Mouse (Mus musculus) midbrain, embryonic 11.5 days (tissue): Measurements from ENCODE around the gene Ctrb1. TPM values are rescaled to one million over a fixed set of nuclear protein-coding genes. Genes with fewer than 3 reads are reported as not detected.

Experiments
- ATAC-seq: fragments of 200-750 bp; cut with Nextera tagmentation; 2 replicates; pipeline ENCODE4 v1.8.0; 2017; ENCODE audit warnings: moderate TSS enrichment, moderate library complexity; ENCODE audit not compliant: low FRiP score
- DNase-seq: peaks from one replicate; pipeline ENCODE4 v3.0.0; 2015; ENCODE audit warnings: low spot score; ENCODE audit errors: missing footprints
- H3K27ac ChIP-seq: fragments of 300-500 bp; sonication (generic); 2 replicates; pipeline ENCODE4 v1.5.1; 2014; ENCODE audit warnings: low read depth, low read length
- H3K27me3 ChIP-seq: fragments of 300-500 bp; sonication (generic); 2 replicates; pipeline ENCODE4 v1.6.1; 2014; ENCODE audit warnings: mild to moderate bottlenecking, low read length, moderate library complexity, mixed read lengths; ENCODE audit not compliant: control insufficient read depth, insufficient read depth
- H3K36me3 ChIP-seq: fragments of 300-500 bp; sonication (generic); 2 replicates; pipeline ENCODE4 v1.6.1; 2014; ENCODE audit warnings: mild to moderate bottlenecking, low read length, moderate library complexity, mixed read lengths; ENCODE audit not compliant: control insufficient read depth, insufficient read depth
- H3K4me1 ChIP-seq: fragments of 300-500 bp; sonication (generic); 2 replicates; pipeline ENCODE4 v1.6.1; 2014; ENCODE audit warnings: low read length; ENCODE audit not compliant: control insufficient read depth, insufficient read depth
- H3K4me2 ChIP-seq: fragments of 300-500 bp; sonication (generic); 2 replicates; pipeline ENCODE4 v1.6.1; 2014; ENCODE audit warnings: mild to moderate bottlenecking, moderate library complexity
- H3K4me3 ChIP-seq: fragments of 300-500 bp; sonication (generic); 2 replicates; pipeline ENCODE4 v1.5.1; 2014; ENCODE audit warnings: low read depth, low read length
- H3K9ac ChIP-seq: fragments of 300-500 bp; sonication (generic); 2 replicates; pipeline ENCODE4 v1.6.1; 2014; ENCODE audit warnings: low read length
- H3K9me3 ChIP-seq: fragments of 300-500 bp; sonication (generic); 2 replicates; pipeline ENCODE4 v1.6.1; 2016; ENCODE audit warnings: low read length; ENCODE audit not compliant: control insufficient read depth
- WGBS: fragments of 180-500 bp; shearing (Covaris S2); extraction: QIAGEN DNeasy Blood & Tissue Kit; methylation state at CpG from one replicate; pipeline ENCODE4 v1.1.7; 2014; 5-methylcytosine and 5-hydroxymethylcytosine counted together
- polyA plus RNA-seq: library from polyadenylated mRNA; unstranded; fragments of >200 nt; fragmentation: Nextera tagmentation; extraction: Ambion mirVana; gene quantifications from 2 replicates; pipeline ENCODE4 v1.2.1, GENCODE M21; 2014

The Ctrb1 gene
- polyA plus RNA-seq, 1 experiment from 2014 or later, result not detected

- no peaks in the 10 kb centered on the region for H3K4me1 ChIP-seq
- DNase-seq, result peak; percentile 91
- ATAC-seq, result no peak
- no peak overlapping the region for H3K4me3 ChIP-seq
- no peaks in the 10 kb centered on the region for H3K36me3 ChIP-seq
- no peak overlapping the region for H3K27ac ChIP-seq
- no peak overlapping the region for H3K9ac ChIP-seq
- H3K9me3 ChIP-seq, result no peaks in the 10 kb centered on the region
- H3K4me2 ChIP-seq, result no peak overlapping the region
- WGBS, result 41% methylated on average over 17 of the region's 17 CpGs
- no peaks in the 10 kb centered on the region for H3K27me3 ChIP-seq
Measured at GRCm38 (mm10) chr8:111680423-111681028, 10.3 kb downstream of the Ctrb1 start.

GRCm38 (mm10) chr8:111678848-111679247, 12.0 kb downstream of the Ctrb1 start:
- DNase-seq (no peak), ATAC-seq (no peak)
- Histone ChIP-seq H3K4me2 (no peak overlapping the region), H3K9ac (no peak overlapping the region), H3K4me3 (no peak overlapping the region), H3K4me1 (no peaks in the 10 kb centered on the region), H3K27ac (no peak overlapping the region), H3K27me3 (no peaks in the 10 kb centered on the region), H3K36me3 (no peaks in the 10 kb centered on the region), H3K9me3 (no peaks in the 10 kb centered on the region)
- WGBS, result 90% methylated on average over 7 of the region's 7 CpGs

GRCm38 (mm10) chr8:111678111-111678510, 12.7 kb downstream of the Ctrb1 start:
- no peak overlapping the region for H3K9ac ChIP-seq
- H3K9me3 ChIP-seq, result no peaks in the 10 kb centered on the region
- H3K4me3 ChIP-seq, result no peak overlapping the region
- ATAC-seq (no peak), DNase-seq (peak; percentile 95)
- H3K4me1 ChIP-seq, result no peaks in the 10 kb centered on the region
- no peaks in the 10 kb centered on the region for H3K27me3 ChIP-seq
- H3K27ac ChIP-seq, result no peak overlapping the region
- 30% methylated on average over 3 of the region's 3 CpGs for WGBS
- no peak overlapping the region for H3K4me2 ChIP-seq
- H3K36me3 ChIP-seq, result no peaks in the 10 kb centered on the region

GRCm38 (mm10) chr8:111676237-111676636, 14.6 kb downstream of the Ctrb1 start:
- Histone ChIP-seq H3K9ac (no peak overlapping the region), H3K9me3 (no peaks in the 10 kb centered on the region), H3K4me3 (no peak overlapping the region), H3K4me1 (no peaks in the 10 kb centered on the region), H3K27me3 (no peaks in the 10 kb centered on the region), H3K36me3 (0 out of 2 replicates have a peak, but pooled peaks cover under 1% of the 10 kb centered on the region), H3K4me2 (no peak overlapping the region), H3K27ac (no peak overlapping the region)
- WGBS, result 80% methylated on average over 8 of the region's 8 CpGs
- peak; percentile 75 for DNase-seq
- ATAC-seq, result no peak

- peaks cover 25% of the 10 kb centered on the region for H3K36me3 ChIP-seq
- DNase-seq (peak; percentile 65), ATAC-seq (no peak)
- no peaks in the 10 kb centered on the region for H3K9me3 ChIP-seq
- WGBS, result 91% methylated on average over 2 of the region's 2 CpGs
- no peak overlapping the region for H3K9ac ChIP-seq
- no peak overlapping the region for H3K27ac ChIP-seq
- H3K4me1 ChIP-seq, result no peaks in the 10 kb centered on the region
- no peak overlapping the region for H3K4me2 ChIP-seq
- H3K27me3 ChIP-seq, result no peaks in the 10 kb centered on the region
- H3K4me3 ChIP-seq, result no peak overlapping the region
Measured at GRCm38 (mm10) chr8:111666751-111667150, 24.1 kb downstream of the Ctrb1 start.

- DNase-seq (peak; percentile 91), ATAC-seq (0 out of 2 replicates have a peak, but pooled peaks have one; percentile 40)
- WGBS, result 94% methylated on average over 3 of the region's 3 CpGs
- no peak overlapping the region for H3K4me3 ChIP-seq
- peaks cover under 1% of the 10 kb centered on the region for H3K36me3 ChIP-seq
- H3K27ac ChIP-seq, result no peak overlapping the region
- no peak overlapping the region for H3K4me2 ChIP-seq
- H3K27me3 ChIP-seq, result no peaks in the 10 kb centered on the region
- H3K9me3 ChIP-seq, result no peaks in the 10 kb centered on the region
- H3K9ac ChIP-seq, result no peak overlapping the region
- no peaks in the 10 kb centered on the region for H3K4me1 ChIP-seq
Measured at GRCm38 (mm10) chr8:111662473-111662872, 28.3 kb downstream of the Ctrb1 start.

- H3K4me2 ChIP-seq, result no peak overlapping the region
- no peaks in the 10 kb centered on the region for H3K9me3 ChIP-seq
- 91% methylated on average over 6 of the region's 6 CpGs for WGBS
- ATAC-seq, result no peak
- no peak overlapping the region for H3K9ac ChIP-seq
- H3K27ac ChIP-seq, result no peak overlapping the region
- H3K4me1 ChIP-seq, result no peaks in the 10 kb centered on the region
- H3K4me3 ChIP-seq, result no peak overlapping the region
- no peaks in the 10 kb centered on the region for H3K27me3 ChIP-seq
- no peaks in the 10 kb centered on the region for H3K36me3 ChIP-seq
- DNase-seq, result no peak
Measured at GRCm38 (mm10) chr8:111658819-111659423, 31.9 kb downstream of the Ctrb1 start.

- Histone ChIP-seq H3K36me3 (no peaks in the 10 kb centered on the region), H3K27me3 (no peaks in the 10 kb centered on the region), H3K4me2 (no peak overlapping the region), H3K27ac (no peak overlapping the region), H3K9me3 (no peaks in the 10 kb centered on the region), H3K4me3 (no peak overlapping the region), H3K4me1 (no peaks in the 10 kb centered on the region), H3K9ac (no peak overlapping the region)
- WGBS, result 44% methylated on average over 1 of the region's 1 CpGs
- no peak for ATAC-seq
- no peak for DNase-seq
Measured at GRCm38 (mm10) chr8:111657312-111657854, 33.4 kb downstream of the Ctrb1 start.

- ATAC-seq, result no peak
Measured at GRCm38 (mm10) chr8:111653524-111653923, 37.3 kb downstream of the Ctrb1 start.

More at GRCm38 (mm10) chr8:111653524-111653923, 37.3 kb downstream of the Ctrb1 start:
- Histone ChIP-seq H3K4me1 (no peaks in the 10 kb centered on the region), H3K27ac (no peak overlapping the region), H3K4me3 (no peak overlapping the region), H3K27me3 (no peaks in the 10 kb centered on the region), H3K9me3 (no peaks in the 10 kb centered on the region), H3K36me3 (no peaks in the 10 kb centered on the region), H3K9ac (no peak overlapping the region), H3K4me2 (no peak overlapping the region)
- WGBS, result 100% methylated on average over 2 of the region's 2 CpGs
- no peak for DNase-seq
